Mouse (Mus musculus): Measurements from ENCODE around the gene Hist1h2bk.
"Not testable (repeated sequence)": the region's sequence is repeated elsewhere in the genome, so short reads cannot be mapped to it uniquely, and the experiment has no call there.

Hist1h2bk gene

DNA sequence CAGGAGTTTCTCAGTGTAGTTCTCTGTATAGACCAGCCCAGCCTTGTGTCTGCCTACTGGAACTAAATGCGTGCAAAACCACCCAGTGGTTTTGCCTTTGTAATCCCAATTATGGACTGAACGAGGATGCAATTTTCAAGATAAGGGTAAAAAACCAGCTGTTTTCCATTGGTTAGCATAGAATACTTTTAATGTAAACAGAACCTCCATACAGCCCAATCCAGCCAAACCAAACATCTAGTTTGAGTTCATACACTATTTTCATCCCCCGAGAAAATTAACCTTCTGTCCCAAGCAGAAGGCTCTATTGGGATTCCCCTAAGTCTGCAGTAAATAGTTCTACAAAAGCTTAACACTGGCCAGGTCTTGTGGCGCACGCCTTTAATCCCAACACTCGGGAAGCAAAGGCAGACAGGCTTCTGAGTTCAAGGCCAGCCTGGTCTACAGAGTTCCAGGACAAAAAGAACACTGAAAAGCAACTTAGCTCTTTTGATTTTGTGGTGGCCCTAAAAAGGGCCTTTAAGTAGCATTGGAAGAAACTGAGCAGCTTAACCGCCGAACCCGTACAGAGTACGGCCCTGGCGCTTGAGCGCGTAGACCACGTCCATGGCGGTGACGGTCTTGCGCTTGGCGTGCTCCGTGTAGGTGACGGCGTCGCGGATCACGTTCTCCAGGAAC lies 4.9 kb downstream of the Hist1h2bk start:
- no peak for DNase-seq (ENCODE audit: low spot score in 2 of 2)

DNA sequence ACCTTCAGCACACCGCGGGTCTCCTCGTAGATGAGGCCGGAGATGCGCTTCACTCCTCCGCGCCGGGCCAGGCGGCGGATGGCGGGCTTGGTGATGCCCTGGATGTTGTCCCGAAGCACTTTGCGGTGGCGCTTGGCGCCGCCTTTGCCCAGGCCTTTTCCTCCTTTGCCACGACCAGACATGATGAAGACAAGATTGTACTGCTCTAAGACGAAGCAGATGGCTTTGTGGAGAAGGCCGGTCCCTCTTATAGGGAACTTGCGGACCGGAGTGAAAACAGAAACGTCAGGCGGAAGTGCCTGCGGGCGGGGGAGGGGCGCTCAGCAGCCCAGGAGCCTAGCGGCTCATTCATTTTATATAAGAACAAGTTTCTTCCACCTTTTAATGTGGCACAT lies 5.5 kb downstream of the Hist1h2bk start, which contains the start of gene Hist1h4i:
Hist1h4i (minus strand) TSS at position 221 of the 395 bp plus-strand sequence.
- DNase-seq (ENCODE audit: low spot score in 2 of 2) = peak; percentile 96 to 98

GRCm38 (mm10) chr13:22041651-22042567 lies 6.2 kb downstream of the Hist1h2bk start:
- DNase-seq (ENCODE audit: low spot score in 2 of 2) = no peak

GRCm38 (mm10) chr13:22042568-22043502 lies 7.2 kb downstream of the Hist1h2bk start, which contains the start of the genes Hist1h2ag and Hist1h2bj:
TSS of gene Hist1h2ag (minus strand) at chr13:22042944.
TSS of gene Hist1h2bj (plus strand) at chr13:22043214.
- peak; percentile 82 to 84 for DNase-seq (ENCODE audit: low spot score in 2 of 2)

- no peak for DNase-seq (ENCODE audit: low spot score in 2 of 2)
These were observed 8.1 kb downstream of the Hist1h2bk start for GRCm38 (mm10) chr13:22043503-22044431.

DNA sequence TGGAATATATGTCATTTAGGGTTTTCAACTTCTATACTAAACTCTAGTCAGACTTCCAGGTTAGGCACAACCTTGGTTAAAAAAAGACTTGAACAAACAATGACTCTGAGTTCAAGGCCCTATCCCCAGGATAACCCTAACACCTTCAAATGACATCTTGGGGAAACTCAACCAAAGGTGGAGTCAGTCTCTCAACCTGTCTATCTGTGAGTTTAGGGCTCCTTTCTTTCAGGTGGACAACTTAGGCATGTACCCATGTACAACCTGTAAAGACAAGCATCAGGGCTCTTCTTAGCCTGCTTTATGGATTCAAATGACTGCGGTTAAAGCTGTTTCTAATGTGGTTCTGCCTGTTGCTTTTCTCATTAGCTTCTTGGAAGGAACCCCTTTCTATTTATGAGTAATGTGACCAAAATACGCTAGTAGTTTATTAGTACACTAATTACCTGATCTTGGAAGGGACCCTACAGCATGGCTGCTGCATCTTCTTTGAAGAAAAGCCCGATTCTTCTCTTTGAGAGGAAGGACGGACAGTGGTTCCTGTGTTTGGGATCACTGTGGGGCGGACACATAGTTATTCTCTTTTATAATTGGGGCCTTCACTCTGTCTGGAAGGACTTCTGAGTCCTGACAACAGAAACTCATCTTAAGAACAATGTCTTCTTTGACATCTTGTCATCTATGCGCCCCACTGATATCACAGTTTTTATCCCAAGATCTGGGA lies 8.9 kb downstream of the Hist1h2bk start:
- DNase-seq (ENCODE audit: low spot score in 2 of 2) = no peak

DNA sequence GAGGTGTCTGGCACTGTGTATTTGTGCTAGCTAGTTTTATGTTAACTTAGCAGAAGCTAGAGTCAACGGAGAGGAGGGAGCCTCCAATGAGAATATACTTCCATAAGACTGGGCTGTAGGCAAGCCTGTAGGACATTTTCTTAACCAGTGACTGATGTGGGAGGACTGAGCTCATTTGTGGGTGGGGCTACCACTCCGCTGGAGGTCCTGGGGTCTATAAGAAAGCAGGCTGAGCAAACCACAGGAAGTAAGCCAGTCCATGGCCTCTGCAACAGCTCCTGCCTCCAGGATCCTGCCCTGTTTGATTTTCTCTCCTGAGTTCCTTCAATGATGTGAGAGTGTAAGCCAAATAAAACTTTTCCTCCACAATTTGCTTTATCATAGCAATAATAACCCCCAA lies 9.6 kb downstream of the Hist1h2bk start:
- DNase-seq (ENCODE audit: low spot score in 2 of 2) = no peak

DNA sequence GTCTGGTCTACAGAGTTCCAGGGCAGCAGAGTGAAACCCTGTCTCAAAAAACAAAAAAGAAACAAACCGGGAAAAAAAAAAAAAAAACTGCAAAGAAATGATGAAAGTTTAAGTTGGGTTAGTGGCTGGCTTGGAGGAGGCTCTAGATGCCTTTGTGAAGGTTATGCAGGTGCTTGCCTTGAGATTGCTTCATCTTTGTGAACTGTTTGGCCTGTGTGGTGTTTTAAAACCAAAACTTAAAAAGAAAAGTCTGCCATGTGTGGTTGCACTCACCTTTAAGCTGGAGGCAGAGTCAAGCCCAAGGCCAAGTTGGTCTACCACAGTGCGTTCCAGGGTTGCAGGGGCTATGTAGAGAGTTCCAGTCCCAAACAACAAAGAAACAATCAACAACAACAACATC lies 13.4 kb downstream of the Hist1h2bk start:
- no peak for DNase-seq (ENCODE audit: low spot score in 2 of 2)

DNA sequence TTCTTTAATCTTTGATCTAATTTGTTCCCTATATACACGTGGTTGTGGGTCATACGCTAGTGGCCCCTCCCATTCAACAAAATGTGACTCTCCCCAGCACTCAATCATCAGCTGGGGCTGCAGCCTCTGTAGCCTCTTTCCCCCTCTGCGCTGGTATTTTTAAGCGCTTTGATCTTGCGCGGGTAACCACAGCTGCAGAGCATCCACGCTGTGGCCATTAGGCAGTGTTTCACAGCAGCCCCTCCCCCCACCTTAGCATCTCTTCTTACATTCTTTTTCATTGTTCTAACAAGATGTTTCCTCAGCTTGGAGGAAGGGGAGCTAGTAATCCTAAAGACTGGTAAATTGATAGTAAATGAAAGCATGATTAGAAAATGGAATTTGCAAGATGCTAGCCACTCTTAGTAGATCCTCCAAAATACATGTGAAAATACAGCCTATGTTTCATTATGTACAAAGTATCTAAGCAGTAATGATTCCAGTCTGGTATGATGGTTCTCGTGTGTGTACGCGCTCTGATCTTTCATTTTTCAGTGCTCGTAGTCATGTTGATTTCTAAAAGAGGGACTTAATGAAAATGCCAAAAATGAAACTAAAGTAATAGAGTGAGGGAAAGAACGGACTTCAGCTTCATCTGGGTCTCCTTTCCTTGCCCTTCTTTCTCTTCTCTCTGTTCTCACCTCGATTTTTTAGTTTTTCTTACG lies 14.2 kb downstream of the Hist1h2bk start:
- DNase-seq (ENCODE audit: low spot score in 2 of 2) = no peak

GRCm38 (mm10) chr13:22050591-22051522 lies 15.2 kb downstream of the Hist1h2bk start:
- DNase-seq (ENCODE audit: low spot score in 2 of 2) = peak; percentile 82 to 87

DNA sequence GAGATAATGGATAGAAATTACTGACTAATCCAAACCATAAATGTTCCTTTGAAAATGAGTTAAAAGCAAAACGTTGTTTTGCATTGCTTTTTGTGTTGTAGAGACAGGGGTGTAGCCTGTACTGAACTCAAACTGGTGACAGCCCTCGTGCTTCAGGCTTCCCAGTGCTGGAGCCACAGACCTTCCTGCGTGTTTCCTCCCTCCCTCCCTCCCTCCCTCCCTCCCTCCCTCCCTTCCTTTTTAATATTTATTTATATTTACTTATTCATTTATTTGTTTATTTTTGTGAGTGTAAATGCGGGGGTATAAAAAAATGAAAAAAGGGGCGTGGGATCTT lies 15.8 kb downstream of the Hist1h2bk start:
- no peak for DNase-seq (ENCODE audit: low spot score in 2 of 2)

DNA sequence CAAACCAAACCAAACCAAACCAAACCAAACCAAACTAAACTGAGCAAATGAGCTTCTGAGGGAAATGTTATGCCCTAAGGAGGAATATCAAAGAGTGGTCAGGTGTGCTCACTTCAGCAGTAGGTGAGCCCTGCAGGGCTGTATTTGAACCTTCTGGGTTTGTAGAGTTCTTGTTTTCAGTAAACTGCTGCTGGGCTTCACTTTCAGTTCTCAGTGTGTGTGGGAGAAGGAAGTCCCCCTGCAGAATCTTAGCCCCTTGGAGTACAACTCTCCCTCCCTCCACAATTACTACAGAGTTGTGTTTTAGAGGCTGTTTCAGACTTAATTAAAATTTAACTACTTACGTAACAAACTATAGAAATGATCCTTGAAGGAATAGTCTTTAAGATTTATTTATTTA lies 18.1 kb downstream of the Hist1h2bk start:
- no peak for DNase-seq (ENCODE audit: low spot score in 2 of 2)

- no peak for DNase-seq (ENCODE audit: low spot score in 2 of 2)
These were observed 25.8 kb downstream of the Hist1h2bk start for GRCm38 (mm10) chr13:22061422-22061821.

DNA sequence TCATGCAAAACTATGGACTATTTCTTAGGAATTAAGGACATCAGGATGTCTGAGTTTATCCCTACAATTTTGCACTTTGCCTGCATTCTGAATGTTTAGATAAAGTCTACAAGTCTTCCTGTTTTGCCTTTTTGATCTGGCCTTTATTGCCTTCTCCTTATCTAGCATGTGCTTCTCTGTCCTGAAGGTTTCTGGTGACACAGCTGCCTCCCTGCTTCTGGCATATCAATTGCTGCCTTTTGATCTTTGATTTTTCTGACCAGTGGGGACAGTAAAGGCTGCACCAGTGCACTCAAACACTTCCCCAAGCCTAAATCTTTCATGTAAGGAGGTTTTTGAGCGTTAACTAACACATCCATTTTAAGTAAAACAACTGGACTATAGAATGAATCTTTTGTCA lies 27.8 kb downstream of the Hist1h2bk start:
- DNase-seq (ENCODE audit: low spot score in 2 of 2) = no peak

DNA sequence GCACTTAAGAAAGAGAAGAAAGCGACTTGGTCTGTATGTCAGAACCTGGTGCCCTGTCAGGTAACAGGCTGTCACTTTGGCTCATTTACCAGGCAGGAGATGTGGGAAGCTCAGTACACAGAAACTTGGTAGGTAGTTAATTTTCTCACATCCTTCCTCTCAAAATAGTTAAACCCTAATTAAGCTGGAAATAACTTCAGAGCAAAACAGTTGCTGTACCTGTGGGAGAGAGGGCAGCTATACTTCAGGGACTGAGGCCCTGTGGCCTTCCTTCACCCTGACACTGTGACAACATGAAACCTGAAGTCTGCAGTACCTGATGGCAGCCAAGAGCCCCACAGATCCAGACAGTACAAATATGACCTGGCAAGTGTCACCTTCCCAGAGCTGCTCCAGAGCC lies 48.5 kb downstream of the Hist1h2bk start, which contains the start of gene Vmn1r188:
Vmn1r188 (plus strand) TSS at position 301 of the 400 bp plus-strand sequence.
- DNase-seq (ENCODE audit: low spot score in 2 of 2) = not testable (repeated sequence)

Measured in urinary bladder, postnatal 36 days (tissue).